Mouse (Mus musculus): ENCODE data around the gene Iqsec2.

The Iqsec2 gene

GRCm38 (mm10) chrX:152143941-152144741 is at the start of gene Iqsec2:
TSS of gene Iqsec2 (plus strand) at chrX:152144268.
- in situ Hi-C loops (cut with MboI), result no loop called here

- in situ Hi-C loops (cut with MboI), result no loop called here
Observed at GRCm38 (mm10) chrX:152097572-152097971, 46.5 kb upstream of the Iqsec2 start.

- in situ Hi-C loops (cut with MboI), result no loop called here
Observed at GRCm38 (mm10) chrX:152121687-152122086, 22.4 kb upstream of the Iqsec2 start.

GRCm38 (mm10) chrX:152130777-152131176 is 13.3 kb upstream of the Iqsec2 start:
- in situ Hi-C loops (cut with MboI), result no loop called here

- in situ Hi-C loops (cut with MboI), result no loop called here
Observed at GRCm38 (mm10) chrX:152132029-152132428, 12.0 kb upstream of the Iqsec2 start.

GRCm38 (mm10) chrX:152135195-152135594 is 8.9 kb upstream of the Iqsec2 start:
- in situ Hi-C loops (cut with MboI), result no loop called here

- in situ Hi-C loops (cut with MboI), result no loop called here
Observed at GRCm38 (mm10) chrX:152144742-152145214, 710 bp downstream of the Iqsec2 start.

GRCm38 (mm10) chrX:152146150-152146549 is 2.1 kb downstream of the Iqsec2 start:
- in situ Hi-C loops (cut with MboI), result no loop called here

- in situ Hi-C loops (cut with MboI), result no loop called here
Observed at GRCm38 (mm10) chrX:152146691-152147090, 2.6 kb downstream of the Iqsec2 start.

- in situ Hi-C loops (cut with MboI), result no loop called here
Observed at GRCm38 (mm10) chrX:152147451-152148116, 3.5 kb downstream of the Iqsec2 start.

GRCm38 (mm10) chrX:152148706-152149105 is 4.6 kb downstream of the Iqsec2 start:
- in situ Hi-C loops (cut with MboI), result no loop called here

- in situ Hi-C loops (cut with MboI), result loop anchor here (25.0 kb wide), 1 partner anchor 214 kb away; no protein-coding TSS in a partner anchor
Observed at GRCm38 (mm10) chrX:152151709-152152108, 7.6 kb downstream of the Iqsec2 start.

GRCm38 (mm10) chrX:152158294-152158693 is 14.2 kb downstream of the Iqsec2 start:
- in situ Hi-C loops (cut with MboI), result loop anchor here (25.0 kb wide), 1 partner anchor 221 kb away; no protein-coding TSS in a partner anchor

GRCm38 (mm10) chrX:152161404-152161803 is 17.3 kb downstream of the Iqsec2 start:
- in situ Hi-C loops (cut with MboI), result loop anchor here (25.0 kb wide), 1 partner anchor 224 kb away; no protein-coding TSS in a partner anchor

- in situ Hi-C loops (cut with MboI), result loop anchor here (25.0 kb wide), 1 partner anchor 227 kb away; no protein-coding TSS in a partner anchor
Observed at GRCm38 (mm10) chrX:152164061-152164460, 20.0 kb downstream of the Iqsec2 start.

GRCm38 (mm10) chrX:152166161-152166560 is 22.1 kb downstream of the Iqsec2 start:
- in situ Hi-C loops (cut with MboI), result loop anchor here (25.0 kb wide), 1 partner anchor 229 kb away; no protein-coding TSS in a partner anchor

- in situ Hi-C loops (cut with MboI), result loop anchor here (25.0 kb wide), 1 partner anchor 231 kb away; no protein-coding TSS in a partner anchor
Observed at GRCm38 (mm10) chrX:152168521-152168920, 24.5 kb downstream of the Iqsec2 start.

- in situ Hi-C loops (cut with MboI), result loop anchor here (25.0 kb wide), 1 partner anchor 234 kb away; no protein-coding TSS in a partner anchor
Observed at GRCm38 (mm10) chrX:152171041-152172026, 27.3 kb downstream of the Iqsec2 start.

GRCm38 (mm10) chrX:152172487-152172935 is 28.4 kb downstream of the Iqsec2 start:
- in situ Hi-C loops (cut with MboI), result loop anchor here (25.0 kb wide), 1 partner anchor 235 kb away; no protein-coding TSS in a partner anchor

GRCm38 (mm10) chrX:152175284-152175683 is 31.2 kb downstream of the Iqsec2 start:
- in situ Hi-C loops (cut with MboI), result no loop called here

GRCm38 (mm10) chrX:152177897-152178296 is 33.8 kb downstream of the Iqsec2 start:
- in situ Hi-C loops (cut with MboI), result no loop called here

Data from mature B cell (primary cell).